Mouse (Mus musculus): Measurements from ENCODE around the gene Klk12.

GRCm38 (mm10) chr7:43821581-43821980 lies 52.9 kb downstream of the Klk12 start:
- TF ChIP-seq CTCF (conservative IDR thresholded peaks at IDR 0.05; ENCODE audit: low read length) = no peak
- TF ChIP-seq NANOG (IDR thresholded peaks at IDR 0.05; ENCODE audit: borderline replicate concordance, low read length) = no peak
